Mouse (Mus musculus): ENCODE measurements around the gene Fitm1.

The Fitm1 gene

GRCm38 (mm10) chr14:55567496-55567895 is 7.9 kb upstream of the Fitm1 start:
- DNase-seq (ENCODE audit: low read depth, low spot score): no peak

- no peak for DNase-seq (ENCODE audit: low read depth, low spot score)
Observed at GRCm38 (mm10) chr14:55570588-55570987, 4.8 kb upstream of the Fitm1 start.

DNA sequence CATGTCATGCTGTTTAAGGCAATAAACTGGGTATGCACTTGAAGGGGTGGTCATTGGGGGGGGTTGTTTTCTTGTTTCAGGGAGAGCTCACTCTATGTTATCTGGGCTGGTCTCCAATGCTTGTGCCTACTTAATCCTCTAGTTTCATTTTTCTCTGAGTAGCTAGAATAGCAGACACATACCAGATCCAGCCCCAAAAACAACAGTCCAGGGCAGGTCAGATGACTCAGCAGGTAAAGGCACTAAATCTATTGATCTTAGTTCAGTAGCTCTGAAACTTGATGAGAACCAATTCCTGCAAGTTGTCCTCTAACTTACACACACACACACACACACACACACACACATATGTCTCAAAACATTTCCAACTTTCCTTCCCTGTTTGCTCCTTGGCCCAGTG is 3.7 kb upstream of the Fitm1 start:
- DNase-seq (ENCODE audit: low read depth, low spot score): no peak

DNA sequence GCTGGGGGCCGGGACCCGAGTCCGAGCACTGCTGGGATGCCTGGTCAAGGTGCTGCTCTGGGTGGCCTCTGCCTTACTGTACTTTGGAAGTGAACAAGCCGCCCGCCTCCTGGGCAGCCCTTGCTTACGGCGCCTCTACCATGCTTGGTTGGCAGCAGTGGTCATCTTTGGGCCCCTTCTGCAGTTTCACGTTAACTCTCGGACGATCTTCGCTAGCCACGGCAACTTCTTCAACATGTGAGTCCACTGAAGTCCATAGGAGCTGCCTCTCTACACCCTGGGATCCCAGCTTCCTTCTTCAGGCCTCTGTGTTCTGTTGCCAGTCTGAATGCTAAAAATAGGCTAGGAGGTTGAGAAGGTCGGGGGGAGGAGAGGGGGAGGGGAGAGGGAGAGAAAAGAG is 294 bp downstream of the Fitm1 start:
- DNase-seq (ENCODE audit: low read depth, low spot score): no peak

GRCm38 (mm10) chr14:55576376-55576775 is 959 bp downstream of the Fitm1 start:
- no peak for DNase-seq (ENCODE audit: low read depth, low spot score)

DNA sequence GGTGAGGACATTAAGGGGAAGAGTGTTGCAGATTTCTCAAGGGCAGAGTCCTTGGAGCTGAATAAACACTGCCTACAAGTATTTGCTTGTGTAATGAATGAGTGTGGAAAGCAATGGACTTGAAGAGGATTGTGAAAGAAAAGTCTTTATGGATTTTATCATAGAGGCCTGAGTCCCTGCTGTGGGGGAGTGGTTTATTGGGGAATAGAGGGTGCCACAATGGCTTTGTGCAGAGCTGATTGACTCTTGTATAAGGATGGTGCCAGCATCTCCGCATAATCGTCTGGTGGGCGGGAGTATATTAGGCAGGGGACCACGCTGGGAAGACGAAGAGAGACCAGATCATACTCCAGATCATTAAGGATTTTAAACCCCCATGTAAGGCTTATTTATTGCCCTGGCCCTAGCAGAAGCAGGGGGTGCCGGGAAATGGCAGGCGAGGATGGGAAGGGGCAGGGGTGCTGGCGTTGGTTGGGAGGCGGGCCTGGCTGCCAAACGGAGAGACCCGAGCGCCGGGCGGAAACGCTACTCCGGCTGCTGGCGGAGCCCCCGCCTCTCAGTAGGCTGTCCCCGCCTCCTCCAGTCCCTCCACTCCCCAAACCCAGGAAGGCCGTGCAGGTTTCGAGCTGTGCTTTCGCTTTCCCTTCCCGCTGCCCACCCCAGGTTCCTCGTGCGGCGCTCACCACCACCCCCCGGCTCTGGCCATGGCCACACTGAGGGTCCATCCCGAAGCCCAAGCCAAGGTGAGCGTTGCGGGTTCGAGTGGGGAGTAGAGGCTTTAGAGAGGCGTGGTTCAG is 2.7 kb downstream of the Fitm1 start, which contains the start of gene Psme1:
Psme1 (plus strand) TSS at position 253 of the 797 bp plus-strand sequence.
- no peak for DNase-seq (ENCODE audit: low read depth, low spot score)

DNA sequence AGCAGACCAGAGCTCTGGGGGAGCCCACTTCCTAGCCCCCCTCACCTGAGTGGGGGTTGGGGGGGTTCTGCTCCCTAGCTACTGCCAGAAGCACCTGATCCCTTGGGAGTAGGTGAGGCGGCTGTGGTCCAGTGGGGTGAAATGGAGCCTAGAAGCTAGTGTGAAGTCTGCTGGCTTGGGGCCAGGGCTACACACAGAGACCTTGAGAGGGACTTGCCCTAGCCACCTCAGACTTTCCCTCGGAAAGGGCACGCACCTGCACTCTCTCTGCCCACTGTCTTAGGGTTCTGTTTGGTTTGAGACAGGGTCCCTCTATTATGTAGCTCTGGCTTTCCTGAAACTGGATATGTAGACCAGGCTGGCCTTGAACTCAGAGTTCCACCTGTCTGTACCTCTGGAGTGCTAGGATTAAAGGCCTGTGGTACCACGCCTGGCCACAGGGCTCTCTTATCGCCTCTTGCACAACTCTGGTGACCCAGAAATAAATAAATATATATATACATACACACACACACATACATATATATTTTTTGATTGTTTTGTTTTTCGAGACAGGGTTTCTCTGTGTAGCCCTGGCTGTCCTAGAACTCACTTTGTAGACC is 3.4 kb downstream of the Fitm1 start:
- no peak for DNase-seq (ENCODE audit: low read depth, low spot score)

DNA sequence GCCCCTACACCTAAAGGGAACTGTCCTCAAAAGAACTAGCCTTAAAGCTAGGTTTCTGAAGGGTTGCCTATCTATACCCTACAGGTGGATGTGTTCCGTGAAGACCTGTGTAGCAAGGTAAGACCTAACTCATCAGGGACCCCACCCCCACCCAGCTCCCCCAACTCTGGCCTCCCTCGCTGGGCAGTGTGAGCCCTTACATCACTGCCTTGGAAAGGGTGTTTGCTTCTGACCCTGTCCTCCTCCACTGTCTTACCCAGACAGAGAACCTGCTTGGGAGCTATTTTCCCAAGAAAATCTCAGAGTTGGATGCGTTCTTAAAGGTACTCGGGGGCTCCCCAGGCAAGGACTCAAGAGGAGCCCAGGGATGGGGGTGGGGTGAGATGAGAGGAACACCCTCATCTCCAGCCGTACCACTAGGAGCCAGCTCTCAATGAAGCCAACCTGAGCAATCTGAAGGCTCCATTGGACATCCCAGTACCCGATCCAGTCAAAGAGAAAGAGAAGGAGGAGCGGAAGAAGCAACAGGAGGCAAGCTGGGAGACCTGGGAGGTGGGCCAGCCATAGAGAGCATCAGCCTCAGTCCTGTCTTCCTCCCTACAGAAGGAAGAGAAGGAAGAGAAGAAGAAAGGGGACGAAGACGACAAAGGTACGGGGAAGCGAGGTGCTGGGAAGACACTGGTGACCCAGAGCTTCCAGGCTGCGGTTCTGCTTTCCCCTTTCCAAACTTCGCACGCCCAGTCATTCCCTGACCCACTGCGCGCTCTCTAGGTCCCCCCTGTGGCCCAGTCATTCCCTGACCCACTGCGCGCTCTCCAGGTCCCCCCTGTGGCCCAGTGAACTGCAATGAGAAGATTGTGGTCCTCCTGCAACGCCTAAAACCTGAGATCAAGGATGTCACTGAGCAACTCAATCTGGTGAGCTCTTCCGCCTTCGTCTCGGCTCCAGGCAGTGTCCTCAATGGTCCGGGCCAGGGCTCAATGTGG is 4.4 kb downstream of the Fitm1 start:
- DNase-seq (ENCODE audit: low read depth, low spot score): no peak

- DNase-seq (ENCODE audit: low read depth, low spot score): no peak
Observed at GRCm38 (mm10) chr14:55580731-55581130, 5.3 kb downstream of the Fitm1 start.

GRCm38 (mm10) chr14:55581981-55582681 is 6.7 kb downstream of the Fitm1 start:
- DNase-seq (ENCODE audit: low read depth, low spot score): no peak

GRCm38 (mm10) chr14:55584303-55584701 is 8.9 kb downstream of the Fitm1 start:
- no peak for DNase-seq (ENCODE audit: low read depth, low spot score)

DNA sequence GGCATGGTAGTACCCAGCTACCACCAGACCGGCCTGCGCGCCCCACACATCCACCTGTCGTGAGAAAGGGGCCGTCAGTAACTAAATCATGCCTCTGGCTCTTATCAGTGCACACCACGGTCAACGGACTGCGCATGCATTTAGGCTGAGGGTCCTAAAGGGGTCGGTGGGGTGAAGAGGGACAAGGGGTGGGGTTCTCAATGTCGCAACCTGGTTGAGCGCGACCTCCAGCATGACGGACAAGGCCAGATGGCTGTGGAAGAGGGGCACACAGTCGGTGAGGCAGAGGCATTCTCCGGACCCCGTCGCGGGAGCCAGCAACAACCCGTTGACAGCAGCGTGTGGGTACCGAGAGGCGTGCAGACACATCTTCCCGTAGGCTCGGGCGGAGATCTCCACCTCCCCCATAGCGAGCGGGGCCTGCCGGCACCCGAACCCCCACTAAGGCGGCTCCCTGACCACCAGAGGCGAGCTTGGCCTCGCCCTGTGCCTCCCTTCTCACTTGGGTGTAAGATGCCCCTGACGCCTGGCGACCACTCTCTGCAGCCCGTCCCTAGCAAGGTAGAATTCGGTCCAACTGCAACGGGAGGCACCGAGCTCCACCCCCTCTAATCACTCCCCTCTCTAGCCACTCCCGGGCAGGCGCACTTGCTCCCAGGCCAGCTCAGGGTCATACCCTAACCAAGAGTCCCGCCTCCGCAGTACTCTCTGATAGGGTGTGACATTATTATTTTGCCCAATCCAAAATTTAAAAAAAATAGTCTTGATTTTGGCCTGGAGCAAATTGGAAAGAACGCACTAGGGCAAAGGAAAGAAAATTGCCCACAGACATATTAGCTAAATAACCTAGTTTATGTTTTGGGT is 9.5 kb downstream of the Fitm1 start, which contains the start of gene Emc9:
Emc9 (minus strand) TSS at position 601 of the 864 bp plus-strand sequence.
- DNase-seq (ENCODE audit: low read depth, low spot score): peak; percentile 72

- DNase-seq (ENCODE audit: low read depth, low spot score): peak; percentile 56
Observed at GRCm38 (mm10) chr14:55585566-55585960, 10.1 kb downstream of the Fitm1 start.

DNA sequence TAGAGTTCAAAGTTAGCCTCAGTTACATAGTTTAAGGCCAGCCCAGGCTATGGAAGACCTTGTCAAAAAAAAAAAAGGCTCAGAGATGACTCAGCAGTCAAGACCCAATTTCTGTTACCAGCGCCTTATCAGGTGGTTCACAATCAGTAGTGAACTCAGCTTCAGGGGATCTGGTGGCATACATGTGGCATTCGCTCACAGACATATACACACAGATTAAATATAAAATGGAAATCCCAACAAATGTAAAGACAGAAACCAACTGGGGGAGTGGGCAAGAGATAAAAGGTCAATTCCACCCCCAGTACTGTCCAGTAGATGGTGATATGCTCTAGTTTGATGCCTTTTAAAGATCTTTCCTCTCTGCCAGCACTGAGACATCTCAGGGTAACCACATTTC is 10.7 kb downstream of the Fitm1 start:
- DNase-seq (ENCODE audit: low read depth, low spot score): peak; percentile 66

GRCm38 (mm10) chr14:55589271-55589670 is 13.9 kb downstream of the Fitm1 start:
- no peak for DNase-seq (ENCODE audit: low read depth, low spot score)

DNA sequence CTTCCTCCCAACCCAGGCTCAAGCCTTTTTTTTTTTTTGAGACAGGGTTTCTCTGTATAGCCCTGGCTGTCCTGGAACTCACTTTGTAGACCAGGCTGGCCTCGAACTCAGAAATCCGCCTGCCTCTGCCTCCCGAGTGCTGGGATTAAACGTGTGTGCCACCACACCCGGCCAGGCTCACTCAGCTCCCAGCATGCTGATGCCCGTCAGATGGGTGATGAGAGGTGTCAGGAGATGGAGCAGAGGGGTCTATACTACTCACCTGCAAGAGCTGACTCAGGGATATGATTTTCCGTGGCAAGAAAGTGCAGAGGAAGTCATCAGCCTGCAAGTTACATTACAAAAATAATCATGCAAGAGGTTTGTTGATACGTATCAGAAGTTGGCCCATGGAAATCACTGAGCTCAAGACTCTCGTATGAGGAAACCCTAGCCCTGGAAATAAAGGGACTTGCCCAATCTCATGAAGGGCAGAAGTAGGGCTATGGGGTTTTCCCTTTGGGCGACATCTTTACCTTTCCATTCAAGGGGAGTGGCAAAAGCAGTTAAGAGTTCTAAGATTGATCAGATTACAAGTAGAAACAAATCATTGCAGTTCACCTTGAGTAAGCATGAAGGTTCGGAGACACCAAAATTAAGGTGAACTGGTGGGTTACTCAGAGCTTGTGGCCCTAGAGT is 14.5 kb downstream of the Fitm1 start:
- no peak for DNase-seq (ENCODE audit: low read depth, low spot score)

DNA sequence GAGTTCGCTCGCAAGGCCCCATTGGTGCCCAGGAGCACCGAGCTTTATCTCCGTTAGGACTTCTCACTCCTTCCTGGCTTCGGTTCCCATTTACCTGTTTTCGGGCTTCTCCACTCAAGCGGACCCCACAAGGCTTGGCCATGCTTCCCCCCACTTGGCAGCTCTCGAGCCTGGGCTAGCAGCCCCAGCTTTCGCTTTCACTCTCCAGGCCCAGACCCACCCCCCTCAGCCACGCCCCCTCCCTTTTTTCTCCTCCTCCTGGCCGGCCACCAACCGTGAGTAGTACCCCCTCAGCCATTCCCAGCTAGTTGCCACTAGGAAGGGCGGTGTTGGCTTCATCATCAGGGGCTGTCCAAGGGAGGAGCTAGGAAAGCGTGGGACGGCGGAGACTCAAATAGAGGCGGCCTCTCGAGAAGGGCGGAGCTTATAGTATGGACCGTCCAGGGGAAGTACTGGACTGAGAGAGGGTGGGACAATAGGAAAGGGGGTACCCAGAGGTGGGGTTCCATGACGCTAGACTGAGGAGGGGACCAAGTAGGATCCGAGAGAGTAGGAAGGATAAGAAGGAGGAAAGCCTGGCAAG is 15.4 kb downstream of the Fitm1 start, which contains the start of gene Psme2:
Psme2 (minus strand) TSS at position 366 of the 583 bp plus-strand sequence.
- peak; percentile 86 for DNase-seq (ENCODE audit: low read depth, low spot score)

DNA sequence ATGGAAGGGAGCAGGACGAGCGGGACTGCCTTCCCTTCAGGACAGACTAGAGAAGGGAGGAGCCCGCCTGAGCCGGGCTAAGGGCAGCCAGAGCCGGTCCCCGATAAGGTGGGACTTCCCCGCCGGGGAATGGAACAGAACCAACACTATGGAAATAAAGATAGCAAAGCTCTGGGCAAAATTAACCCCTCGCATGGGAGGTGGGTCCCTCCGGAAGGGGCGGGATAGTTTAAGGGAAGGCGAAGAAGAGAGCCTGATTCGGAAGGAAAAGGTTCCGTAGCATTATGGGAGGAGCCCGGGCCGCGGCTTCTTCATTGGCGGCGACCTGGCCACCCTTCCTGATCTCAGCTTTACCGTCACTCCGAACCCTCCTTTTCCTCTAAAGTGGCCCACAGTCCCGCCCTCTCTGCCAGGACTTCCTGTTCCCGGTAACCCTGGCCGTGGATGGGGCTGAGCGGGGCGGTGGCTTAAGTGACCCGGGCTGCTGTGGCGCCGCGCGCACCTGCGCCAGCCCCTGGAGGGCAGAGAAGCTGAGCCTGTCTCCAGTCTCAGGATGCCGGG is 16.0 kb downstream of the Fitm1 start, which contains the start of gene Rnf31:
Rnf31 (plus strand) TSS at position 378 of the 561 bp plus-strand sequence.
- DNase-seq (ENCODE audit: low read depth, low spot score): peak; percentile 92

- no peak for DNase-seq (ENCODE audit: low read depth, low spot score)
Observed at GRCm38 (mm10) chr14:55592226-55592625, 16.8 kb downstream of the Fitm1 start.
